9 mouse cellular contexts compared by ENCODE assay signal in genomic region chr17:71980518-71981145, GRCm38 (mm10).
DNase-seq lines count a peak whose midpoint lies in the region; ATAC-seq lines count a peak whose summit lies in the region.
"Had no signal": no experiment of that assay in that cellular context is flagged by ENCODE, and none has a peak within 500 bp of the region (broad histone marks: within the 10 kb centered on the region; RNA-seq: fewer than 3 reads in every experiment).

No protein-coding gene starts in this region.

- no peak for DNase-seq in lung, postnatal 36 days
- DNase-seq in kidney, postnatal 10 days: peak; percentile 42
- DNase-seq in urinary bladder, postnatal 14 days (ENCODE audit: low spot score): no peak
- no peak for DNase-seq in cerebellum, adult 18-20 months
- DNase-seq in lung, adult 18-20 months: no peak
- DNase-seq: adrenal gland, adult 8-10 months had no signal

- H3K4me3 ChIP-seq in lung, embryonic 16.5 days (ENCODE audit: low read length): no peak overlapping the region
- H3K4me3 ChIP-seq in forebrain, embryonic 12.5 days (replicated peaks): no peak overlapping the region
- no peak overlapping the region for H3K4me3 ChIP-seq in stomach, embryonic 16.5 days (replicated peaks; ENCODE audit: low read length)

- H3K9me3 ChIP-seq in lung, embryonic 16.5 days (ENCODE audit: control insufficient read depth, low read length): no peaks in the 10 kb centered on the region
- no peaks in the 10 kb centered on the region for H3K9me3 ChIP-seq in forebrain, embryonic 12.5 days
- H3K9me3 ChIP-seq in stomach, embryonic 16.5 days (replicated peaks; ENCODE audit: control insufficient read depth, low read length): no peaks in the 10 kb centered on the region

- no peak overlapping the region for H3K27ac ChIP-seq in lung, embryonic 16.5 days (ENCODE audit: low read length)
- peak overlapping the region; percentile 83 for H3K27ac ChIP-seq in forebrain, embryonic 12.5 days
- H3K27ac ChIP-seq in stomach, embryonic 16.5 days (ENCODE audit: low read length): peak overlapping the region; percentile 36; the same call in 1 of the 2 replicates

- no peaks in the 10 kb centered on the region for H3K27me3 ChIP-seq in lung, embryonic 16.5 days (ENCODE audit: control insufficient read depth, insufficient read depth, low read depth, low read length)
- H3K27me3 ChIP-seq in forebrain, embryonic 12.5 days: no peaks in the 10 kb centered on the region
- H3K27me3 ChIP-seq in stomach, embryonic 16.5 days (ENCODE audit: control insufficient read depth, insufficient read depth, low read length): no peaks in the 10 kb centered on the region

- H3K4me1 ChIP-seq in lung, embryonic 16.5 days (replicated peaks; ENCODE audit: control insufficient read depth, insufficient read depth, low read length): peaks cover 3% of the 10 kb centered on the region
- H3K4me1 ChIP-seq in forebrain, embryonic 12.5 days: peaks cover 37% of the 10 kb centered on the region
- peaks cover 3% of the 10 kb centered on the region; the same call in 1 of the 2 replicates for H3K4me1 ChIP-seq in stomach, embryonic 16.5 days (ENCODE audit: control insufficient read depth, insufficient read depth, low read length)

- WGBS in lung, embryonic 16.5 days: 18% methylated on average over 3 of the region's 3 CpGs
- 17% methylated on average over 3 of the region's 3 CpGs for WGBS in forebrain, embryonic 12.5 days
- 31% methylated on average over 3 of the region's 3 CpGs for WGBS in stomach, embryonic 16.5 days

- peak; percentile 43; the same call in 1 of the 2 replicates for ATAC-seq in lung, embryonic 16.5 days (ENCODE audit: low read depth)
- ATAC-seq in forebrain, embryonic 12.5 days (ENCODE audit: low FRiP score): peak; percentile 91
- ATAC-seq in stomach, embryonic 16.5 days (ENCODE audit: insufficient read depth, low FRiP score): peak; percentile 73; the same call in 1 of the 2 replicates

- H3K4me2 ChIP-seq in lung, embryonic 16.5 days (ENCODE audit: low read depth, low read length): no peak overlapping the region
- no peak overlapping the region for H3K4me2 ChIP-seq in forebrain, embryonic 12.5 days
- H3K4me2 ChIP-seq in stomach, embryonic 16.5 days (ENCODE audit: low read depth, low read length): no peak overlapping the region

- H3K9ac ChIP-seq in lung, embryonic 16.5 days (ENCODE audit: low read length): no peak overlapping the region
- H3K9ac ChIP-seq in forebrain, embryonic 12.5 days: no peak overlapping the region
- H3K9ac ChIP-seq in stomach, embryonic 16.5 days (ENCODE audit: low read length): no peak overlapping the region

- H3K36me3 ChIP-seq in lung, embryonic 16.5 days (ENCODE audit: control insufficient read depth, insufficient read depth, low read length): no peaks in the 10 kb centered on the region
- H3K36me3 ChIP-seq in forebrain, embryonic 12.5 days (replicated peaks): no peaks in the 10 kb centered on the region
- no peaks in the 10 kb centered on the region for H3K36me3 ChIP-seq in stomach, embryonic 16.5 days (ENCODE audit: control insufficient read depth, insufficient read depth, low read length)
